Mouse (Mus musculus) hindbrain, postnatal 0 days (tissue): ENCODE results near the gene Itga9. TPM values are rescaled to one million over a fixed set of nuclear protein-coding genes. Genes with fewer than 3 reads are reported as not detected.

Experiments
- ATAC-seq: fragments of 200-750 bp; cut with Nextera tagmentation; 2 replicates; pipeline ENCODE4 v1.8.0; 2017; ENCODE audit warnings: mild to moderate bottlenecking, moderate TSS enrichment, moderate library complexity
- DNase-seq: peaks from one replicate; pipeline ENCODE4 v3.0.0-alpha.2; 2015; ENCODE audit warnings: low spot score
- H3K27ac ChIP-seq: fragments of 300-500 bp; sonication (generic); 2 replicates; pipeline ENCODE4 v1.5.1; 2014; ENCODE audit warnings: mild to moderate bottlenecking
- H3K27me3 ChIP-seq: fragments of 300-500 bp; sonication (generic); 2 replicates; pipeline ENCODE4 v1.6.1; 2014; ENCODE audit warnings: low read length, mixed read lengths; ENCODE audit not compliant: insufficient read depth
- H3K36me3 ChIP-seq: fragments of 300-500 bp; sonication (generic); 2 replicates; pipeline ENCODE4 v1.6.1; 2014; ENCODE audit warnings: low read length, mixed read lengths; ENCODE audit not compliant: insufficient read depth
- H3K4me1 ChIP-seq: fragments of 300-500 bp; sonication (generic); 2 replicates; pipeline ENCODE4 v1.6.1; 2014; ENCODE audit warnings: antibody characterized with exemption, low read length, mixed read lengths; ENCODE audit not compliant: insufficient read depth
- H3K4me2 ChIP-seq: fragments of 300-500 bp; sonication (generic); 2 replicates; pipeline ENCODE4 v1.6.1; 2014; ENCODE audit warnings: low read depth, mild to moderate bottlenecking, low read length, moderate library complexity, mixed read lengths
- H3K4me3 ChIP-seq: fragments of 300-500 bp; sonication (generic); 2 replicates; pipeline ENCODE4 v1.5.1; 2014; ENCODE audit warnings: low read length
- H3K9ac ChIP-seq: fragments of 300-500 bp; sonication (generic); replicated peaks from 2 replicates; pipeline ENCODE4 v1.6.1; 2014; ENCODE audit warnings: mild to moderate bottlenecking, low read length, moderate library complexity, mixed read lengths
- H3K9me3 ChIP-seq: fragments of 300-500 bp; sonication (generic); 2 replicates; pipeline ENCODE4 v1.6.1; 2016; ENCODE audit warnings: low read length, mixed read lengths
- CTCF ChIP-seq: IDR thresholded peaks from 2 replicates; pipeline ENCODE4 v1.5.1; 2016; ENCODE audit warnings: antibody characterized with exemption, control low read depth, low read depth
- WGBS: fragments of 180-500 bp; shearing (Covaris S2); extraction: QIAGEN DNeasy Blood & Tissue Kit; methylation state at CpG from one replicate; pipeline ENCODE4 v1.1.7; 2014; 5-methylcytosine and 5-hydroxymethylcytosine counted together
- polyA plus RNA-seq: library from polyadenylated mRNA; unstranded; fragments of >200 nt; fragmentation: Nextera tagmentation; extraction: Ambion mirVana; gene quantifications from 2 replicates; pipeline ENCODE4 v1.2.1, GENCODE M21; 2015
- total RNA-seq: library from RNA; depleted of rRNA; stranded (reverse); fragments of >200 nt; gene quantifications from 2 replicates; pipeline ENCODE4 v1.2.3, GENCODE M21; 2014

The Itga9 gene
- total and polyA plus RNA-seq, 2 experiments from 2014 or later = 1.5 to 4.4 TPM

GRCm38 (mm10) chr9:118822581-118822980 lies 216.1 kb downstream of the Itga9 start:
- Histone ChIP-seq H3K27ac (no peak overlapping the region), H3K4me1 (peaks cover 10% of the 10 kb centered on the region; the same call in 1 of the 2 replicates), H3K9me3 (no peaks in the 10 kb centered on the region), H3K9ac (no peak overlapping the region), H3K4me3 (no peak overlapping the region), H3K4me2 (no peak overlapping the region), H3K36me3 (no peaks in the 10 kb centered on the region), H3K27me3 (no peaks in the 10 kb centered on the region)
- 96% methylated on average over 2 of the region's 2 CpGs for WGBS
- no peak for ATAC-seq
- no peak for DNase-seq
- no peak for TF ChIP-seq CTCF

- no peaks in the 10 kb centered on the region for H3K27me3 ChIP-seq
- H3K27ac ChIP-seq = no peak overlapping the region
- ATAC-seq (peak; percentile 87), DNase-seq (peak; percentile 80)
- 31% methylated on average over 11 of the region's 11 CpGs for WGBS
- no peak for TF ChIP-seq CTCF
- no peaks in the 10 kb centered on the region for H3K4me1 ChIP-seq
- H3K4me2 ChIP-seq = no peak overlapping the region
- no peak overlapping the region for H3K9ac ChIP-seq
- no peaks in the 10 kb centered on the region for H3K36me3 ChIP-seq
- no peaks in the 10 kb centered on the region for H3K9me3 ChIP-seq
- H3K4me3 ChIP-seq = no peak overlapping the region
Measured at GRCm38 (mm10) chr9:118831080-118831479, 224.6 kb downstream of the Itga9 start.

DNA sequence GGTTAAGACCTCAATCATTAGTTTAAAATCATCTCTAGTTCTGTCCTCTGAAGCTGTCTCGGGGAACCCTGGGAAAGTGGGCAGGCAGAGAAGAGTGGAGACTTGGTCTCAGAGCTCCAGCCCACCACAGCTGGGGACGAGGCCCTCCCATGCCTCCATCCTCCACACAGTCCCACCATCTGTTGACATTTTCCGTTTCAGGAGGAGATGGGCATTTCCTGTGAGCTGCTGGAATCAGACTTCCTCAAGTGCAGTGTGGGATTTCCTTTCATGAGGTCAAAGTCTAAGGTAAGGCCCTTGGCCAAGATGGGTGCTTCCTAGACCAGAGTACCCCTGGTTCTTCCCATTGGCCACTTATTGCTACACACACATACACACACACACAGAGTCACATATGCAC lies 226.0 kb downstream of the Itga9 start:
- H3K9ac ChIP-seq = no peak overlapping the region
- H3K4me3 ChIP-seq = no peak overlapping the region
- no peak overlapping the region for H3K27ac ChIP-seq
- H3K9me3 ChIP-seq = no peaks in the 10 kb centered on the region
- no peak for TF ChIP-seq CTCF
- no peaks in the 10 kb centered on the region for H3K27me3 ChIP-seq
- ATAC-seq (no peak), DNase-seq (no peak)
- H3K36me3 ChIP-seq = no peaks in the 10 kb centered on the region
- no peaks in the 10 kb centered on the region for H3K4me1 ChIP-seq
- H3K4me2 ChIP-seq = no peak overlapping the region
- WGBS = 71% methylated on average over 3 of the region's 3 CpGs

DNA sequence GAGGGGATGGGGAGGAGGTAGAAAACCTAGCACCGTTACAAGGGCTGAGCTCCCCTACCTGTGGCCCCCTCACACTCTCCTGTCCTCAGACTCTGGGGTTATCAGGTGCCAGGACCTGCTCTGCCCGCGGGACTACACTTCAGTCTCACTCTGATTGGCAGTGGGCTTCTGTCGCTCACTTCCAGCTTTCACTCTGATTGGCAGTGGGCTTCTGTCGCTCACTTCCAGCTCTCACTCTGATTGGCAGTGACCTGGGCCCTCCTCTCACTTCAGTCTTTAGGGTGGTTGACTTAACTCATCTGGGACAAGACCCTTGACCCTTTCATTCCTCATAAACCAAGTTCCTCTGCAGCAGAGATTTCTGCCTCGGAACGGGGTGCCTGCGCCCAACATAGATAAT lies 226.9 kb downstream of the Itga9 start:
- WGBS = 77% methylated on average over 8 of the region's 8 CpGs
- Histone ChIP-seq H3K27me3 (no peaks in the 10 kb centered on the region), H3K4me3 (no peak overlapping the region), H3K4me1 (no peaks in the 10 kb centered on the region), H3K27ac (no peak overlapping the region), H3K4me2 (no peak overlapping the region), H3K36me3 (no peaks in the 10 kb centered on the region), H3K9me3 (no peaks in the 10 kb centered on the region), H3K9ac (no peak overlapping the region)
- DNase-seq (no peak), ATAC-seq (no peak)
- TF ChIP-seq CTCF = no peak

- 88% methylated on average over 7 of the region's 7 CpGs for WGBS
- no peaks in the 10 kb centered on the region for H3K36me3 ChIP-seq
- no peaks in the 10 kb centered on the region for H3K9me3 ChIP-seq
- no peak for ATAC-seq
- H3K27me3 ChIP-seq = no peaks in the 10 kb centered on the region
- no peak overlapping the region for H3K4me2 ChIP-seq
- no peak overlapping the region for H3K4me3 ChIP-seq
- DNase-seq = no peak
- no peak overlapping the region for H3K9ac ChIP-seq
- no peaks in the 10 kb centered on the region for H3K4me1 ChIP-seq
- no peak for TF ChIP-seq CTCF
- H3K27ac ChIP-seq = no peak overlapping the region
Measured at GRCm38 (mm10) chr9:118838910-118839667, 232.6 kb downstream of the Itga9 start.

DNA sequence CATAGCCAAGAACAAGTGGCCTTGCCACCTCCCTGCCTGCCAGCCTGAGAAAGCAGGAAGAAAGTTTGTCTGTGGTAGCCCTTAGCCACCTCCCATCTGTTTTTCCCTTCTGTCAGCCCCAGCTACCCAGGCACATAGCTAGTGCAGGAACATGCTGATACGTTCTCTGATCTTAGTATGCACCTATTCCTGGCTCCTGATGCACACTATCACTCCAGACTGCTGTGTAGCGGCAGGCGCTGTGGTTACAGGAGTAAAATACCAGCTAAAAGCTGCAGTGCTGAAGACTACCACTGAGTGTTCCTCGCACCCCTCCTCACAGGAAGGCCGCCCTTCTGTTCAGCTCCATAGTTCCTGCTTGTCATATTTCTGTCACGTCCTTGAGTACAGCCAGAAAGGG lies 234.8 kb downstream of the Itga9 start:
- WGBS = 90% methylated on average over 6 of the region's 6 CpGs

DNA sequence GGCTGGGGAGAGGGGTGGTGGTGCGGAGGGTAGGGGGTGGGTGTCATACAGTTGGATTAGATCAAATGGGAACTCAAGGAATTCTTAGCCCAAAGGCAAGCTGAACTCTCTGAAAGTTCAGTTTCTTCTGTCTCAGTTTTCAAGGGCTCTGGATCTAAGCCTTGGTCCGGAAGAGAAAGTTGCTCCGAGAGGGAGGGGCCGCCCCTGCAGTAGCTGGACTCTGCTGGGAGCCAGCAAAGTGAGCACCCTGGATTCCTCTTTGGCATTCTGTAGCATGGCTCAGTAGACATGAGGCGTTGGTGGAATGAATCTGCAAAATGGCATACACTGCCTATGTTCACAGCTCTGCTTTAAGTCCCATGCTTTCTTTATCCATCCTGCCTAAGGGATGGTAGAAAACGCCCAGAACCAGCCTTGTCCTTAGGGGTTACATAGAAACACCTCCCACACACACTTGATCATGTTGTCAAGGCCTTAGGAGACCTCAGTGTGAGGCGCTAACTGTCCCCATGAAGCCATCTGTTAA lies 235.5 kb downstream of the Itga9 start:
- no peaks in the 10 kb centered on the region for H3K9me3 ChIP-seq
- no peaks in the 10 kb centered on the region for H3K4me1 ChIP-seq
- no peak overlapping the region for H3K27ac ChIP-seq
- no peak for TF ChIP-seq CTCF
- no peak overlapping the region for H3K9ac ChIP-seq
- 83% methylated on average over 7 of the region's 7 CpGs for WGBS
- H3K4me2 ChIP-seq = no peak overlapping the region
- no peaks in the 10 kb centered on the region for H3K27me3 ChIP-seq
- ATAC-seq (no peak), DNase-seq (no peak)
- H3K36me3 ChIP-seq = no peaks in the 10 kb centered on the region
- no peak overlapping the region for H3K4me3 ChIP-seq

More for the DNA sequence above, 234.8 kb downstream of the Itga9 start:
- no peak for ATAC-seq
- no peak overlapping the region for H3K9ac ChIP-seq
- H3K4me3 ChIP-seq = no peak overlapping the region
- no peak overlapping the region for H3K4me2 ChIP-seq
- no peaks in the 10 kb centered on the region for H3K4me1 ChIP-seq
- no peak for TF ChIP-seq CTCF
- H3K27me3 ChIP-seq = no peaks in the 10 kb centered on the region
- H3K9me3 ChIP-seq = no peaks in the 10 kb centered on the region
- no peak overlapping the region for H3K27ac ChIP-seq
- DNase-seq = no peak
- H3K36me3 ChIP-seq = no peaks in the 10 kb centered on the region
